Mouse (Mus musculus): ENCODE data around the gene Spryd3.

Gene Spryd3

DNA sequence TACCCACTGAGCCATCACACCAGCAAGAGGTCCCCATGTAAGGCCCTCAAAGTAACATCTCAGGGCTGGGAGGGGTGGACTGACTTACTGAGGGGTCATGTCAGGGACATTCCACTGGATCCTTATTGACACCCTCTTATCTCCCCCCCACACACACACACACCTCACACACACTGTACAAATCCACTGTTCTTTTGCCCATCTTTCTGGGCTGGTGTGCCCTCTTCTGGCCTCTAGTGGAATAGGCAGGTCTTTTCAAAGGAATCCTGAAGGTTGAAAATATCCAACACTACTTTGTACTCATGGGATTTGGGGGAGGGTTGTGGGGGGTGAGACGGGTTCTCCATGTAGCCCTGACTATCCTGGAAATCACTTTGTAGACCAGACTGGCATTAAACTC, 10.8 kb upstream of the Spryd3 start:
- DNase-seq, result peak; percentile 34

GRCm38 (mm10) chr15:102146089-102146488, 10.1 kb upstream of the Spryd3 start:
- no peak for DNase-seq

DNA sequence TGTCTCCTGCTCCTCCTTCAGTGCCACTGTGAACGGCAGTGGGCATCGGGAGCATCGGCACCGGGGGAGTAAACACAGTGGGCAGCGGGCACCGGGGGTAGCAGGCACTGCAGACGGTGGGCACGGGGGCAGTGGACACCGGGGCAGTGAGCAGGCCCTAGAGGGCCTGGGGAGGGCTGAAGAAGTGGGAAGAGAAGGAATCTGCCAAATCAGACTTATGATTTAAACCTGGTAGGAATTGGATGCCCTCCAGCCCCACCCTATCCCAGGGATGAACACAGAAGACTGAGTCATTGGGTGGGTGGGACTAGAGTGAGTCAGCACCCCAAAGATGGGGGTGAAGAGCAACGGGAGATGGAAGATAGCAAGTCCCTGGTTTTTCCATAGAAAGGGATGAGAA, 9.3 kb upstream of the Spryd3 start:
- DNase-seq, result no peak

DNA sequence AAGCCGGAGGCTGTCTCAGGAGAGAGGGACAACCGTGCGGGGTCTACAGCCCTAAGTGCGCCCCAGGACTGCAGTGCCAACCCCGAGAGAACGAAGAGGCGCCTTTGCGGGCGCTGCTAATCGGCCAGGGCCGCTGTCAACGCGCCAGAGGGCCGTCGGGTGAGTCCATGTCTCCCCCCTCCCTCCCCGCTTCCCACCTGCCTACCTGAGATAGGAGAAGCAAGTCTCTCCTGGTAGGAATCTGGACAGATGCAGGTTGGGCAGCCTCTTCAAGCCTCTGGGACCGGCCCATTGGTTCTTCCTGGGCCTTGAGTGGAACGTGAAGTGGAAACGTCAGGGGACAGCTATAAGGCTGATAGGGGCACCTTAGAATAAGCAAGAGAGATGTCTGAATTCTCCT, 8.7 kb upstream of the Spryd3 start:
- DNase-seq, result no peak

- DNase-seq, result no peak
Observed at GRCm38 (mm10) chr15:102144274-102144711, 8.3 kb upstream of the Spryd3 start, which contains the start of gene Igfbp6. Gene Igfbp6 (plus strand): TSS chr15:102144362.

DNA sequence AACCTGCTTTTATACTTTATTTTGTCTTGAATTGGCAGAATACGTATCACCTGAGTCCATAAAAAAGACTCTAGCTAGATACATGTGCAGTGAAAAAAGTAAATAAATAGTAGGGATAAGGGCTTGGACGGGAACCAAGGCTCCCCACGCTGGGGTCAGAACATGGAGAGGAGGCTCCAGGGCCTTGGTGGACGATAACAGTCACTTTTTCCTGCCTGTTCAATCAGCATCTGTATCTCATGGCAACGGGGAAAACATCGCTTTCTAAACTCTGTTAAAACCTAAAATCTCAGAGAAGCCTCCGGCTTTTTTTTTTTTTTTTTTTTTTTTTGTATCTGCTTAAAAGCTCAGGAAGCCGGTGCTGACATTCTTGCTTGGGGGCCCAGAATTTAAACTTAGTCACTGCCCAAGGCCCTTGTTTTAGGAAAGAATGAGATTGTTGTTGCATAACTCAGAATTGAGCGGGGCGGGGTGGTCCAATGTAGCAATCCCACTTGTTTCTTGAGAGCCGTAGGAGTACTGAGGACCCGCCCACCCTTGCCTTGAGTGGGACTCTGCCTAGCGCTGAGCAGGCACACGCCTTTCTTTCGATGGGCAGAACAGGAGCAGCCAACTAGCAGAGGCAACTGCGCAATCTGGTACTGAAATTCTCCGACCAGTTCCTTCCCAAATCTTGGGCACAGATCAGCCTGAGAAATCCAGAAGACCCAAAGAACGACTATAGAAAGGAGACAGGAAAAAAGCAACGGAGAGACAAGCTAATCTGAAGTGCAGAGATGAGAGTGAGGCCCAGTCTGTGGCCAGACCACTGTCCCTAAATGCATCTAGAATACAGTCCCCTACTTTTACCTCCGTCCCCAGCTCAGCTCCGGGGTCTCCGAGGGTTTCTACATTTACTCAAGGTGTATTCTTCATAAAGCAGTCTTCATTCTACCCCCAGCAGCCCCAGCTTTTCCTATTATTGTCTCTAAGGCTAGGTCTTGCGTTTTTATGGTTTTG, 7.2 kb upstream of the Spryd3 start:
- DNase-seq, result no peak

DNA sequence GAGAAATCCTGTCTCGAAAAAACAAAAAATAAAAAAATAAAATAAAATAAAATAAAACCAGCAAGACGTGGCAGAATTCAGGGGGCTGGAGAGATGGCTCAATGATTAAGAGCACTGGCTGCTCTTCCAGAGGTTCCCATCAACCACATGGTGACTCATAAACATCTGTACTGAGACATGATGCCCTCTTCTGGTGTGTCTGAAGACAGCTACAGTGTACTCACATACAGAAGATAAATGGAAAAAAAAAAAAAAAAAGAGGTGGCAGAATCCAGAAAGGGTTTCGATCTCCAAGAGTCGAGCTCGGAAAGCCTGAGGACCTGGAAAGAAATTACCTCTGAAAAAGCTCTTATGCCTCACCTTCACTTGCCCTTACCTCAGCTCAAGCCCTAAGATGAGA, 5.1 kb upstream of the Spryd3 start:
- DNase-seq, result no peak

DNA sequence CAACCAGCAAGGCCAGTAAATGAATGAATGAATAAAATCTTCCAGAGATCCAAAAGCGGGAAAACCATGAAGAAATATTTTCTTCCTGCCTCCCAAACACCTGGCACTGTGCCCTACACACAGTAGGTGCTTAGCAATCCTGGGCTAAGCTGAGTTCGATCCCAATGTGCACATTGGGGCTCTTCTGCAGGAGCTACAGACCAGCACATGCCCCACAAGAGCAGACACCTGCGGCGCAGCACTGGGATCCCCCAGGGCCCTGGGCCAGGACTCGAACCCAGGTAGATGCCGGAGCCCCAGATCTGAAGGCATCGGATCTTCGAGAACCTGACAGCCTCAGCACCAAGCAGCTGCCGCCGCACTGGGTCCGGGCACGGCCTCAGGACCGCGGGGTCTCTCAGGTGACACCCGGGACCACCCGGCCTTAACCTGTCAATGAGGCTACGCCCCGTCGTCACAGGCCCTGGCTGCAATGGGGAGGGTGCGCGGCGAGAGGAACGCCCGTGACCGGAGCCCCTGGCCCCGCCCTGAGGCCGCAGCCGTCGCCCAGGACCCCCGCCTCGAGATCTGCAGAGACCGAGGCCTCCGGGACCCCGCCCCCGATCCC, 409 bp downstream of the Spryd3 start:
- no peak for DNase-seq

DNA sequence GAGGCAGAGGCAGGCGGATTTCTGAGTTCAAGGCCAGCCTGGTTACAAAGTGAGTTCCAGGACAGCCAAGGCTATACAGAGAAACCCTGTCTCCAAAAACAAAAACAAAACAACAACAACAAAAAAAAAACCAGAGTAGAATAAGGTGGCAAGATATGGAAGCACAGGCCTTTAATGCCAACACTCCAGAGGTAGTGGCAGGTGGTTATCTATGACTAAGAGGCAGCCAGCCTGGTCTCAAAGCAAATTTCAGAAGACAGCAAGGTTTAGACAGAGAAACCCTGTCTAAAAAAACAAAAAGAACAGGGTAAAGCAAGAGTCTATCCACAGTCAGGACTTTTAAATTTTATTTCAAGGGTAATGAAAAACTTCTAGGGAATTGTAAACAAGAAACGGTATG, 1.3 kb downstream of the Spryd3 start:
- no peak for DNase-seq

- no peak for DNase-seq
Observed at GRCm38 (mm10) chr15:102133314-102133713, 2.7 kb downstream of the Spryd3 start.

GRCm38 (mm10) chr15:102126303-102126702, 9.7 kb downstream of the Spryd3 start:
- peak; percentile 75 for DNase-seq

DNA sequence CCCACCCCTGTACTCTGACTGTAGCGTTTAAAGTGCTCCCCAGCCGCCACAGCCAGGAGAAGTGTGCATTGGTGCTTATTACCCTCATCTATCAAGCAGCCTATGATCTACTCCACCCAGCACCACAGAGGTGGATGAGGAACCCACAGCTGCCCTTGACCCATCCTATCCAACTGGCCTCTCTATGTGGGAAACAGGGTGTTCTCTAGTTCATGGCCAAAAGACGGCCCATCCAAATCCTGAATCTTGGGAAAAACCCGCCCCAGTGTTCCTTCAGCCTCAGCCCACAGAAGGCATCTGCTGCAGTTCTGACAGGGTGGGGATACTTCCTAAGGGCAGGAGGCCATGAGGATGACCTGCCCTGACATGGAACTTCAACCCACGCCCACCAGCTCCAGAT, 15.5 kb downstream of the Spryd3 start:
- no peak for DNase-seq

- no peak for DNase-seq
Observed at GRCm38 (mm10) chr15:102119831-102120170, 16.2 kb downstream of the Spryd3 start.

DNA sequence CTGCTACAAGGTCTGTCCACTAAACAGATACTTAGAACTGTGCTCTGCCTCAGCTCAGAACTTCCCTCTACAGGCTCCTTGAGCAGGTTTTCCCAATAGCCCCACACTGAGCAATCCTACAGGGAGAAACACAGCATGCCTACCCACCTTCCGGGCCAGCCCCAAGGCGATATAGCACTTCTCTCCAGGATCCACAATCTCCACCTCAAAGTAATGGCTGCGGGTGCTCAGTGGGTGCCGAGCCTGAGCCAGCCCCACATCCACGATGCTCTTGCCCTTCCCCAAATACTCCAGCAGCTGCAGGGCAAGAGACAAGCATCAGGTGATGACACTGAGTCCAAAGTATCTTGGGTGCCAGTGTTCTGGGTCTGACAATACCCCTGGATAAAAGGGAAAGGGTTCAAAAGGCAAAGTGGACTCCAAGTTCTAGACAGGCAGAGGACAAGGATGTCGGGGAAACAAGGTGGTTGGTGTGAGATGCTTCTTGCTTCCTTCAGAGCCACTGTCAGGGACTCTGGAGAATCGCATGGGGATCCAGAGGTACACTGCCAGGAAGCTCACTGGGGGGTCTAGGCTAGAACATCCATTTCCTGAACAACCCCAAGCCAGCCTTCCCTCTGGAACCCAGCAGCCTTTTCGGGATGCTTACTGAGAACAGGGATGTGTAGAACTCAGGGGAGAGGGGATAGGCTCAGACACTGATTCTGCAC, 16.8 kb downstream of the Spryd3 start:
- DNase-seq, result no peak

- DNase-seq, result no peak
Observed at GRCm38 (mm10) chr15:102118591-102118990, 17.4 kb downstream of the Spryd3 start.

DNA sequence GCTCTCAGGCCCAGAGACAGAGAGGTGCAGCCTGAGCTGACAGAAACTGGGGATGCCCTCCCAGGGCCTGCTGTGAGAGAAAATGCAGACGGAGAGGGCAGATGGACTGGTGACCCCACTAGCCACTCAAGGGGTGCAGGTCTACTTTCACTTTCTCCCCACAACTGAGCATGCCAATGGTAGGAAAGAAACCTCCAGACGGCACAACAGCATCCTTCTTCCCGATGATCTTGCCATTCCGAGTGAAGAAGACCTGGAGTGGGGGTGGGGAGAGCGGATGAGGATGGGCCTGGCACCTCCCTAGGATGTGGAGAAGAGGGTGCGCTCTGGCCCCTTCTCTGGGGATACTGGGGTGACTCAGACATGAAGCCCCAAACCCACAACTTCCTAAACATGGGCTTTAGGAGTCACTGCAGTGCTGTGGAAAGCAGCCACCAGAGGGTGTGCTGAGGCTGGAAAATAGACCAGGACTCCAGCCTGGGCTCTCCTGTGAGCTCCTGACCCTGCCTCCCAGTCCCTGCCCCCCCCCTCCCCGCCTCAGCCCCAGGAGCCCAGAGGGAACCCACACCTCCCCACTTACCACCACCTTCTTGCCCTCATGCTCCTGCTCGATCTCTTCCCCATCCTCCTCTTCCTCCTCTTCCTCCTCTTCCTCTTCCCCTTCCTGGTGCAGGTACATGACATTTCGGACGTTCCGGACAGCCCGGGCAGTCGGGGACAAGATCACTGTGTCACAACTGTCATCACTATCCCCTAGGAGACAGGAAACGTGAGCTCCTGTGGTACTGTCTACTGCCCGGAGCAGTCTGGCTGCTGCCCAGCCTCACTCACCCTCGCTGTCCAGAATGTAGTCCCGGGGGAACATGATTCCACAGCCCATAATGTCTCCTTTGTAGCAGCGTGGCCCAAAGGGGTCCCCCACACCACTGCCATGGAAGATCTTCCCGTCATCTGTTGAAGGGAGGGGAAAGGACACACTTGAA, 18.3 kb downstream of the Spryd3 start:
- DNase-seq, result peak; percentile 53

DNA sequence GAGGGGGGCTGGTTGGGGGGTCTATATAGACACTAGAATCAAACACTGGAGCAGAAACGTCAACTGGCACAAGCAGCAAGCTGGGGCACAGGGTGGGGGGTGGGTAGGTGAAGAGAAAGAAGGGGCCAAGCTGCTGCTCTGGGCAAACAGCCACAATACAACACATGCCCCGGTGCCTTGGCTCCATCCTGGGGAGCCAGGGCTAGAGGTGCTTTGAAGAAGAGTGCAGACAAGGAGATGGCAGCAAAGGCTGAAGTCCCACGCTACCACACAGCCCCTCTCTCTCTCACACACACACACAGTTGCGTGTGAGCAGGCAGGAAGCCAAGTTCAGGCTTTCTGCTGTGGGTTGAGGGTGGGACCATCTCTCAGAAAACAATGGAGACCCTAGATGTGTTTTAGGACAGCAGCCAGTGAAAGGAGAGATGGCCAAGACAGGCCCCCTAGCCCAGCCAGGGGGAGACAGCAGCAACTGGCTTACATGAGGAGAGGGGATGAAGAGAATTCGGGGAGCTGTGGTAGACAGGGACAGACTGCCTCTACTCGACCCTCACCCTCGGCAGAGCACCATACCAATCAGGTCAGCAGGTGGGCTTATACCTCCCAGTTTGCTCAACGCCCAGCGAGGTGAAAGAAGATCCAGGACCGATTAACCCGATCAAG, 19.1 kb downstream of the Spryd3 start:
- no peak for DNase-seq

GRCm38 (mm10) chr15:102115731-102116231, 20.3 kb downstream of the Spryd3 start:
- no peak for DNase-seq

DNA sequence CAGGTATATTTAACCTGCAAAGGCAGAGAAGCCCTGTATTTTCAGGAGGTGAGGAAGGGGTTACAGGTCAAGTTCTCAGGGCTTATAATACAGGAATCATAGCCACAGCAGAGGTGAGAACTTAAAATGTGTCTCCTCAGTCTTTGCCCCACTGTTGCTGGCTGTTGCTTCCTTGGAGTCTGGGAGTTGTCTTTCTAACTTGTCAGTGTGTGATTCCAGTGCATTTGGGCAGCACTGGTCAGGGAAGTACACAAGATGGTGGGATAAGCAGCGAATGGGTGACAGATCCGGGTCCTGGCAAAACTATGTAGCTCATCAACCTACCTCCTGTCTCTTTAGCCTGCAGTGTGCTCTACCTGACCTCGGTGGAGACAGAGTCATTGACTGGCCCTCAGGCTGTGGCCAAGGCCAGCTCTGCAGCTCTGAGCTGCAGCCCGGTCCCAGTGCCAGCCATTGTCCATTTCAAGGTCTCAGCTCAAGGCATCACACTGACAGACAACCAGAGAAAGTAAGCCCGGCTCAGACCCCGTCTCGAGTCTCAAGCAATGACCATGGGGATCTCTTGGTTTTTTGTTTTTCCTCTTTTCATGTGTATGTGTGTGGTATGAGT, 21.3 kb downstream of the Spryd3 start:
- no peak for DNase-seq

- no peak for DNase-seq
Observed at GRCm38 (mm10) chr15:102113674-102114073, 22.4 kb downstream of the Spryd3 start.

- DNase-seq, result no peak
Observed at GRCm38 (mm10) chr15:102112827-102113226, 23.2 kb downstream of the Spryd3 start.
